Mouse (Mus musculus): ENCODE measurements around the gene Pibf1.

GRCm38 (mm10) chr14:99210431-99210830 is 111.2 kb downstream of the Pibf1 start:
- no peak for TF ChIP-seq EP300 (optimal IDR thresholded peaks at IDR 0.05)
- no peak for TF ChIP-seq CTCF (IDR thresholded peaks at IDR 0.05; ENCODE audit: low read depth)
